Mouse (Mus musculus): Measurements from ENCODE around the gene Cnpy3. TPM values are rescaled to one million over a fixed set of nuclear protein-coding genes. Genes with fewer than 3 reads are reported as not detected.
A peak's percentile ranks its signal among the peaks of the same experiment; 100 is the strongest.

Gene Cnpy3
- polyA plus RNA-seq, 1 experiment: 35.8 TPM

DNA sequence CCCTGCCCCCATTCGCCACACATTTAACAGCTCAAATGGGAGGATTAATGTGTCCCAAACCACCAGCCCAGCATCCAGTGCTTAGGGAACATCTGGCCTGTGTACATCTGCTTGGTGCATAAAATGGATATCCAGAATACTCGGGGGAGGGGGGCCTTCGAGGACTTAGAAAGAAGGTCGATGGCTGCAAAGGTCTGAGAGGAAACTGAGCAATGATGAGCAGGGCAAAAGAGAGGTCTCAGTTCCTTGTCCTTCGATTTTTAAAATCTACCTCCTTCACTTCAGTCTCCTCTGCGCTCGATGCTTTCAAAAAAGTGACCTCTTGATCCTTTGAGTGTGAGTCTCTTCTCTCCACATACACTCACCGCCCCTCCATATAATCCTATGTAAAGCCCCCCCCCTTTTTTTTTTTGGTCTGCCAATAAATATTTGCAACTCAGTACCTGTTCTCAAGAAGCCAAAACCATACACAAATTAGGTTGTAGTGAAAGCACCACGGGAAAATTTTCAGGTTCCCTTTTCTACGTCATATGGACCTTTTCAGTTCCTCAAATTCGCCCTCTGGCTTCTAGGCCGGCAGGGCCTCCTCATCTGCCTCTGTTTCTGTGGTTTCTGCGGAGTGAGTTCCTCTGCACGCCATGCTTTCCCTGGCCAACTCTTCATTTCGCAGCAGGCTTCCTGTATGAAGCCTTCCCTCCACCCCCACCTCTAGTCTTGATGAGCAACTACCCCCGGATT, 789 bp downstream of the Cnpy3 start:
- H3K27me3 ChIP-seq (ENCODE audit: control insufficient read depth, insufficient read depth, insufficient read length): no peaks in the 10 kb centered on the region
- TF ChIP-seq SRF (IDR thresholded peaks at IDR 0.05; ENCODE audit: control insufficient read depth, insufficient read length, low read depth) (no peak), REST (IDR thresholded peaks at IDR 0.05; ENCODE audit: insufficient read depth, insufficient read length) (no peak), CEBPB (IDR thresholded peaks at IDR 0.05; ENCODE audit: insufficient read depth, poor library complexity, severe bottlenecking) (no peak), MYOG (IDR thresholded peaks at IDR 0.05; ENCODE audit: control insufficient read depth in 1 of 3, insufficient read depth in 1 of 3, insufficient read length in 2 of 3, low read depth in 2 of 3) (no peak), POLR2A (IDR thresholded peaks at IDR 0.05; ENCODE audit: insufficient read length, low read depth) (no peak), MYOD1 (IDR thresholded peaks at IDR 0.05; ENCODE audit: control insufficient read depth in 1 of 3, insufficient read length in 2 of 3, low read depth in 2 of 3) (no peak), USF1 (IDR thresholded peaks at IDR 0.05; ENCODE audit: low read depth) (no peak), POLR2AphosphoS2 (IDR thresholded peaks at IDR 0.05; ENCODE audit: insufficient read length, low read depth) (no peak), E2F4 (IDR thresholded peaks at IDR 0.05; ENCODE audit: insufficient read depth) (no peak), TCF3 (IDR thresholded peaks at IDR 0.05; ENCODE audit: insufficient read length, low read depth) (no peak), TCF12 (IDR thresholded peaks at IDR 0.05; ENCODE audit: insufficient read depth, poor library complexity, severe bottlenecking) (no peak), MAX (IDR thresholded peaks at IDR 0.05; ENCODE audit: low read depth) (no peak)

GRCm38 (mm10) chr17:46750580-46750979, 1.4 kb downstream of the Cnpy3 start:
- no peak overlapping the region for H3ac ChIP-seq (ENCODE audit: control insufficient read depth, insufficient read length)
- H3K4me2 ChIP-seq (ENCODE audit: low read depth): peak overlapping the region; percentile 96
- peaks cover 28% of the 10 kb centered on the region for H3K79me2 ChIP-seq (ENCODE audit: control insufficient read depth, insufficient read depth)
- TF ChIP-seq TCF3 (IDR thresholded peaks at IDR 0.05; ENCODE audit: insufficient read length, low read depth) (no peak), MYOG (IDR thresholded peaks at IDR 0.05; ENCODE audit: control insufficient read depth in 1 of 3, insufficient read depth in 1 of 3, insufficient read length in 2 of 3, low read depth in 2 of 3) (no peak), TCF12 (IDR thresholded peaks at IDR 0.05; ENCODE audit: insufficient read depth, poor library complexity, severe bottlenecking) (no peak), SRF (IDR thresholded peaks at IDR 0.05; ENCODE audit: control insufficient read depth, insufficient read length, low read depth) (no peak), USF1 (IDR thresholded peaks at IDR 0.05; ENCODE audit: low read depth) (no peak), E2F4 (IDR thresholded peaks at IDR 0.05; ENCODE audit: insufficient read depth) (no peak), CEBPB (IDR thresholded peaks at IDR 0.05; ENCODE audit: insufficient read depth, poor library complexity, severe bottlenecking) (no peak), MYOD1 (IDR thresholded peaks at IDR 0.05; ENCODE audit: control insufficient read depth in 1 of 3, insufficient read length in 2 of 3, low read depth in 2 of 3) (no peak), POLR2AphosphoS2 (IDR thresholded peaks at IDR 0.05; ENCODE audit: insufficient read length, low read depth) (no peak), MAX (IDR thresholded peaks at IDR 0.05; ENCODE audit: low read depth) (no peak), POLR2A (IDR thresholded peaks at IDR 0.05; ENCODE audit: insufficient read length, low read depth) (no peak), REST (IDR thresholded peaks at IDR 0.05; ENCODE audit: insufficient read depth, insufficient read length) (no peak)
- H3K27me3 ChIP-seq (ENCODE audit: control insufficient read depth, insufficient read depth, insufficient read length): no peaks in the 10 kb centered on the region
- no peaks in the 10 kb centered on the region for H3K36me3 ChIP-seq (ENCODE audit: control insufficient read depth, insufficient read depth)
- peak overlapping the region; percentile 59 for H3K4me3 ChIP-seq

More for the DNA sequence above, 789 bp downstream of the Cnpy3 start:
- no peaks in the 10 kb centered on the region for H3K36me3 ChIP-seq (ENCODE audit: control insufficient read depth, insufficient read depth)
- H3K79me2 ChIP-seq (ENCODE audit: control insufficient read depth, insufficient read depth): peaks cover 28% of the 10 kb centered on the region
- H3K4me3 ChIP-seq: peak overlapping the region; percentile 59
- peak overlapping the region; percentile 41 for H3ac ChIP-seq (ENCODE audit: control insufficient read depth, insufficient read length)
- H3K4me2 ChIP-seq (ENCODE audit: low read depth): peak overlapping the region; percentile 96

DNA sequence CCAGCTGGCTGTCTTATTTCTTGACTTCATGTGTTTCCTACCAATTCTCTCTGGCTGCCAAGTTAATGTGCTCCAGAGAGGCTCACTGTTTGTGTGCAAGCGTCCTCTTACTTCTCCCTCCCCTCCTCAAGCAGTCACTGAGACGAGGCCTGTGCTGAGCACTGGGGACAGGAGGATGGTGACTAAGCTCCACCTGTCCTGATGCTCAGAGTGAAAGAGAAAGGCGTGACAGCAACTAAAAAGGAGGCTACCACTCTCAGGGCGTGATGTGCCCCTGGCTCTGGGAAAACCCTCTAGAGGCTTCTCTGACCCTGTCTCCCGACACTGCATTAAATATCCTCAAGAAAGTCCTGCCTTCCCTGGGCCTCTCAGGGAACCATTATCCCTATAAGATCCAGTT, 2.7 kb downstream of the Cnpy3 start:
- no peak overlapping the region for H3ac ChIP-seq (ENCODE audit: control insufficient read depth, insufficient read length)
- no peaks in the 10 kb centered on the region for H3K27me3 ChIP-seq (ENCODE audit: control insufficient read depth, insufficient read depth, insufficient read length)
- no peak overlapping the region for H3K4me3 ChIP-seq
- TF ChIP-seq USF1 (IDR thresholded peaks at IDR 0.05; ENCODE audit: low read depth): no peak
- no peak for TF ChIP-seq TCF3 (IDR thresholded peaks at IDR 0.05; ENCODE audit: insufficient read length, low read depth)
- TF ChIP-seq CEBPB (IDR thresholded peaks at IDR 0.05; ENCODE audit: insufficient read depth, poor library complexity, severe bottlenecking): no peak
- TF ChIP-seq MYOG (IDR thresholded peaks at IDR 0.05; ENCODE audit: control insufficient read depth in 1 of 3, insufficient read depth in 1 of 3, insufficient read length in 2 of 3, low read depth in 2 of 3): no peak
- TF ChIP-seq SRF (IDR thresholded peaks at IDR 0.05; ENCODE audit: control insufficient read depth, insufficient read length, low read depth): no peak
- TF ChIP-seq E2F4 (IDR thresholded peaks at IDR 0.05; ENCODE audit: insufficient read depth): no peak
- TF ChIP-seq MYOD1 (IDR thresholded peaks at IDR 0.05; ENCODE audit: control insufficient read depth in 1 of 3, insufficient read length in 2 of 3, low read depth in 2 of 3): no peak
- TF ChIP-seq REST (IDR thresholded peaks at IDR 0.05; ENCODE audit: insufficient read depth, insufficient read length): no peak
- no peak for TF ChIP-seq POLR2A (IDR thresholded peaks at IDR 0.05; ENCODE audit: insufficient read length, low read depth)
- TF ChIP-seq MAX (IDR thresholded peaks at IDR 0.05; ENCODE audit: low read depth): no peak
- no peak for TF ChIP-seq POLR2AphosphoS2 (IDR thresholded peaks at IDR 0.05; ENCODE audit: insufficient read length, low read depth)
- TF ChIP-seq TCF12 (IDR thresholded peaks at IDR 0.05; ENCODE audit: insufficient read depth, poor library complexity, severe bottlenecking): no peak
- H3K36me3 ChIP-seq (ENCODE audit: control insufficient read depth, insufficient read depth): no peaks in the 10 kb centered on the region
- peaks cover 28% of the 10 kb centered on the region for H3K79me2 ChIP-seq (ENCODE audit: control insufficient read depth, insufficient read depth)
- no peak overlapping the region for H3K4me2 ChIP-seq (ENCODE audit: low read depth)

DNA sequence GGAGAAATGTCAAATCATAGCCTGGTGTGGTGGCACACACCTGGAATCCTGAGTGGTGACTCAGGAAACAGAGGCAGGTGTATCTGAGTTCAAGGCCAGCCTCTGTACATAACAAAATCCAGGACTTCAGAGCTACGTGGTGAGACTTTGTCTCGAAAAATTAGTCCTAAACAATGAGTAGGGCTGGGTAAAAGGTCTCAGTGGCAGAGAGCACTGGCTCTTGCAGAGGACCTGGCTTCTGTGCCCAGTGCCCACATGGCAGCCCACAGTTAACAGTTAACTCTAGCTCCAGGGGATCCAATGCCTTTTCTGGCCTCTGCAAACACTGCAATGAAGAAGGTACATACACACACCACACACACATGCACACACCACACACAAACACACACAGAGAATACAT, 4.2 kb downstream of the Cnpy3 start:
- no peaks in the 10 kb centered on the region for H3K27me3 ChIP-seq (ENCODE audit: control insufficient read depth, insufficient read depth, insufficient read length)
- H3K36me3 ChIP-seq (ENCODE audit: control insufficient read depth, insufficient read depth): no peaks in the 10 kb centered on the region
- no peak for TF ChIP-seq MYOD1 (IDR thresholded peaks at IDR 0.05; ENCODE audit: control insufficient read depth in 1 of 3, insufficient read length in 2 of 3, low read depth in 2 of 3)
- no peak for TF ChIP-seq POLR2AphosphoS2 (IDR thresholded peaks at IDR 0.05; ENCODE audit: insufficient read length, low read depth)
- TF ChIP-seq TCF12 (IDR thresholded peaks at IDR 0.05; ENCODE audit: insufficient read depth, poor library complexity, severe bottlenecking): no peak
- no peak overlapping the region for H3ac ChIP-seq (ENCODE audit: control insufficient read depth, insufficient read length)
- H3K4me3 ChIP-seq: no peak overlapping the region
- H3K79me2 ChIP-seq (ENCODE audit: control insufficient read depth, insufficient read depth): peaks cover 28% of the 10 kb centered on the region
- H3K4me2 ChIP-seq (ENCODE audit: low read depth): no peak overlapping the region

All from myocyte (in vitro differentiated cells).